Comparison of ENCODE assay signal across 23 mouse cellular contexts in genomic region chr1:126755682-126756081, GRCm38 (mm10).
A peak's percentile ranks its signal among the peaks of the same experiment; 100 is the strongest.
DNase-seq lines count a peak whose midpoint lies in the region; ATAC-seq lines count a peak whose summit lies in the region.
"Had no signal": no experiment of that assay in that cellular context is flagged by ENCODE, and none has a peak within 500 bp of the region (broad histone marks: within the 10 kb centered on the region; RNA-seq: fewer than 3 reads in every experiment).

No protein-coding gene starts in this region.

- H3K36me3 ChIP-seq in hindbrain, embryonic 10.5 days = no peaks in the 10 kb centered on the region
- no peaks in the 10 kb centered on the region for H3K36me3 ChIP-seq in hindbrain, embryonic 11.5 days (ENCODE audit: control insufficient read depth, insufficient read depth, low read length)
- H3K36me3 ChIP-seq: heart, embryonic 15.5 days; intestine, embryonic 15.5 days; limb, embryonic 15.5 days; neural tube, embryonic 12.5 days had no signal

- H3K27me3 ChIP-seq in hindbrain, embryonic 10.5 days (ENCODE audit: insufficient read depth, poor library complexity, severe bottlenecking) = 0 out of 2 replicates have a peak, but pooled peaks cover 6% of the 10 kb centered on the region
- no peaks in the 10 kb centered on the region for H3K27me3 ChIP-seq in hindbrain, embryonic 11.5 days (ENCODE audit: control insufficient read depth, insufficient read depth, low read length)
- H3K27me3 ChIP-seq: heart, embryonic 15.5 days; intestine, embryonic 15.5 days; limb, embryonic 15.5 days; neural tube, embryonic 12.5 days had no signal

- no peak for DNase-seq in hindbrain, embryonic 10.5 days (ENCODE audit: low spot score)
- DNase-seq in hindbrain, embryonic 11.5 days (ENCODE audit: low spot score) = no peak
- DNase-seq in NIH3T3 (ENCODE audit: low read depth) = peak; percentile 60
- peak; percentile 27 for DNase-seq in adrenal gland, postnatal 25 days
- peak; percentile 8 to 17 for DNase-seq in gastrocnemius, postnatal 36 days
- DNase-seq in layer of hippocampus, adult 11-12 months (ENCODE audit: low spot score) = no peak
- no peak for DNase-seq in ovary, postnatal 14 days (ENCODE audit: low spot score)
- DNase-seq: cerebellum, adult 11 months; cerebellum, postnatal 14 days; forebrain, postnatal 0 days; heart, postnatal 4 days; kidney, postnatal 25 days; left cerebral cortex, postnatal 4 days; lung, embryonic 14.5 days; midbrain, embryonic 14.5 days; thymus, adult 18-20 months; thymus, postnatal 4 days had no signal

- WGBS in hindbrain, embryonic 10.5 days = 83% methylated on average over 5 of the region's 5 CpGs
- 84% methylated on average over 5 of the region's 5 CpGs for WGBS in hindbrain, embryonic 11.5 days

- H3K9ac ChIP-seq in hindbrain, embryonic 11.5 days (ENCODE audit: low read depth, low read length) = no peak overlapping the region
- H3K9ac ChIP-seq: forebrain, postnatal 0 days; heart, embryonic 15.5 days; intestine, embryonic 15.5 days; limb, embryonic 15.5 days; liver, embryonic 14.5 days; lung, embryonic 14.5 days; neural tube, embryonic 12.5 days had no signal

- H3K4me2 ChIP-seq in hindbrain, embryonic 11.5 days (replicated peaks; ENCODE audit: low read depth, low read length) = no peak overlapping the region
- H3K4me2 ChIP-seq: heart, embryonic 15.5 days; intestine, embryonic 15.5 days; limb, embryonic 15.5 days; lung, embryonic 14.5 days; neural tube, embryonic 12.5 days had no signal

- intact Hi-C loops in gastrocnemius, postnatal 36 days (cut with DNase I) = no loop called here

- no peak overlapping the region for H3K4me3 ChIP-seq in hindbrain, embryonic 10.5 days
- H3K4me3 ChIP-seq in hindbrain, embryonic 11.5 days (ENCODE audit: low read depth, low read length) = no peak overlapping the region
- H3K4me3 ChIP-seq: heart, embryonic 15.5 days; intestine, embryonic 15.5 days; limb, embryonic 15.5 days; neural tube, embryonic 12.5 days had no signal

- no peaks in the 10 kb centered on the region for H3K9me3 ChIP-seq in hindbrain, embryonic 10.5 days
- no peaks in the 10 kb centered on the region for H3K9me3 ChIP-seq in hindbrain, embryonic 11.5 days (ENCODE audit: control insufficient read depth, low read length)
- H3K9me3 ChIP-seq: heart, embryonic 15.5 days; intestine, embryonic 15.5 days; limb, embryonic 15.5 days; neural tube, embryonic 12.5 days had no signal

- peaks cover 32% of the 10 kb centered on the region for H3K4me1 ChIP-seq in hindbrain, embryonic 10.5 days (replicated peaks)
- H3K4me1 ChIP-seq in hindbrain, embryonic 11.5 days (replicated peaks; ENCODE audit: control insufficient read depth, insufficient read depth, low read length) = peaks cover 5% of the 10 kb centered on the region; the same call in 1 of the 2 replicates
- H3K4me1 ChIP-seq: heart, embryonic 15.5 days; intestine, embryonic 15.5 days had no signal

- peak overlapping the region; percentile 14; the same call in 1 of the 2 replicates for H3K27ac ChIP-seq in hindbrain, embryonic 10.5 days
- H3K27ac ChIP-seq in hindbrain, embryonic 11.5 days (ENCODE audit: low read depth, low read length) = no peak overlapping the region
- H3K27ac ChIP-seq: heart, embryonic 15.5 days; intestine, embryonic 15.5 days; limb, embryonic 15.5 days; liver, embryonic 14.5 days; neural tube, embryonic 12.5 days had no signal

- no peak for ATAC-seq in hindbrain, embryonic 11.5 days (ENCODE audit: low FRiP score)
- ATAC-seq: forebrain, postnatal 0 days; hindbrain, embryonic 16.5 days; intestine, embryonic 15.5 days had no signal

Comparison
In these comparisons a context has a peak if more than half of its experiments do, and no peak if none do; other contexts are left out.
1. DNase-seq: peak in NIH3T3 (single experiment), adrenal gland, postnatal 25 days (single experiment) and gastrocnemius, postnatal 36 days (2 of 2); none in hindbrain, embryonic 10.5 days (single experiment), hindbrain, embryonic 11.5 days (single experiment), layer of hippocampus, adult 11-12 months (single experiment) and ovary, postnatal 14 days (single experiment).